Mouse (Mus musculus) liver, adult 2 months (tissue): ENCODE results near the gene Parpbp.

Source experiments
- CTCF ChIP-seq: fragments of 200-500 bp; IDR thresholded peaks from 2 replicates; pipeline ENCODE4 v1.5.1; 2011; ENCODE audit warnings: low read depth, low read length, control low read depth
- POLR2A ChIP-seq: fragments of 200-500 bp; IDR thresholded peaks from 2 replicates; pipeline ENCODE4 v1.6.1; 2011; ENCODE audit warnings: low read length, control low read depth; ENCODE audit not compliant: insufficient read depth; ENCODE audit errors: extremely low read depth

GRCm38 (mm10) chr10:88150381-88150780 lies 3.6 kb upstream of the Parpbp start:
- TF ChIP-seq POLR2A (no peak), CTCF (no peak)
